Mouse (Mus musculus) cerebellum, adult 8-10 months (tissue): ENCODE data around the gene Tada2a.

ENCODE experiments used
- DNase-seq: peaks from one replicate; pipeline ENCODE4 v3.0.0; 2022

The Tada2a gene

DNA sequence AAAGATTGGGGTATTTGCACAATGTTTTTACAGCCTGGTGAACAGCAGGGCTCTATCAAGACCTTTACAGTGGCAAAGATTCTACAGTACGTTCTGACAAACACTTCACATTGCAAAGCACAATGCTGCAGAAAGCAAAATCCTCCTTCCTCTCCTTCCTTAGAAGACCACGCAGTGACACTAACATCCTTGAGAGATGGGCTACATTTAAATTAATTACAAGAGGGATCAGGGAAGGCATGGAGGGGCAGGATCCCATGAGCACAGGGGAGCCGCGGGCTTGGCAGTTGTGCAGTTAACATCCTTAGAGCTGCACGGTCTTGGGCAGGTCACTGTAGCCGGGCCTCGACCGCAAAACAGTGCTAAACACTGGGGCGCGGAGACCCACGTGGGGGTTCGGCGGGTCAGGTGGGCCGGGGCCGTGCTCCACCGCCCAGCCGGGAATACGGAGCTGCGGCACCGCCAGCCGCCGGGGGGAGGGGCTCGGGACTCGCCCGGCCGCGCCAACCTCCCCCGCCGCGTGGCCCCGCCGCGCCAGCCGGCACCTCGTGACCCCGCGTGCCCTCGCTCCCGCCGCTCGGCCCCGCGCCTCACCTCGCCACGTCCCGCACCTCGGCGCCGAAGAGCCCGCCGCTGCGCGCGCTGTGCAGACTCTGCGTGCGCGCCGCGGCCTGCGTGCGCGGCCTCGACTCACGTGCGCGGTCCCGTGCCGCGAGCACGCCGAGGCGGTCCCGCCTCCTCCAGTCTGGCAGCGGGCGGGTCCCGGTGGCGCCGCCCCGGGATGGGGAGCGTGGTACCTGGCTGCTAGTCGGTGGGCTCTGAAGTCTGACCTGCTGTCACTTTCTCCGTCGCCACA is at the start of gene Tada2a, which contains the start of gene Acaca:
Gene Tada2a (minus strand): TSS at position 658 of the 856 bp plus-strand sequence.
Gene Acaca (plus strand): TSS at position 730 of the 856 bp plus-strand sequence.
- peak; percentile 80 for DNase-seq

DNA sequence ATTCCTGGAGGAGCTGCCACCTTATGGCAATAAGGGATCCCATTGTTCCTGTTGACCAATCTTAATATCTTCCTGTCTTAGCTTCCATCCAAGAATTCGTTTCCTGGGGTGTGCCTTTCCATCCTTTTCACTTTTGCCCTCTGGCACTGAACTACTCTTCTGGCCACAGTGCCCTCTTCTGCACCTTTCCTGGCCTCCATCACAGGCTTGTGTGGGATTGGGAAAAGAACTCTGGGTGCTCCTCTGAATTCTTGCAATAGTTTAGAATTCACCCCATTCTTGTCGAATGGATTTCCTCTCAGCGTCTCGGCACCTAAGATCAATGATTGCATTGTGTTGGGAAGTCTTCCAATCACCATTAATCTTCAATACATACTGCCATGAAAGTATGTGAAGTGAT is 49.2 kb upstream of the Tada2a start:
- no peak for DNase-seq

DNA sequence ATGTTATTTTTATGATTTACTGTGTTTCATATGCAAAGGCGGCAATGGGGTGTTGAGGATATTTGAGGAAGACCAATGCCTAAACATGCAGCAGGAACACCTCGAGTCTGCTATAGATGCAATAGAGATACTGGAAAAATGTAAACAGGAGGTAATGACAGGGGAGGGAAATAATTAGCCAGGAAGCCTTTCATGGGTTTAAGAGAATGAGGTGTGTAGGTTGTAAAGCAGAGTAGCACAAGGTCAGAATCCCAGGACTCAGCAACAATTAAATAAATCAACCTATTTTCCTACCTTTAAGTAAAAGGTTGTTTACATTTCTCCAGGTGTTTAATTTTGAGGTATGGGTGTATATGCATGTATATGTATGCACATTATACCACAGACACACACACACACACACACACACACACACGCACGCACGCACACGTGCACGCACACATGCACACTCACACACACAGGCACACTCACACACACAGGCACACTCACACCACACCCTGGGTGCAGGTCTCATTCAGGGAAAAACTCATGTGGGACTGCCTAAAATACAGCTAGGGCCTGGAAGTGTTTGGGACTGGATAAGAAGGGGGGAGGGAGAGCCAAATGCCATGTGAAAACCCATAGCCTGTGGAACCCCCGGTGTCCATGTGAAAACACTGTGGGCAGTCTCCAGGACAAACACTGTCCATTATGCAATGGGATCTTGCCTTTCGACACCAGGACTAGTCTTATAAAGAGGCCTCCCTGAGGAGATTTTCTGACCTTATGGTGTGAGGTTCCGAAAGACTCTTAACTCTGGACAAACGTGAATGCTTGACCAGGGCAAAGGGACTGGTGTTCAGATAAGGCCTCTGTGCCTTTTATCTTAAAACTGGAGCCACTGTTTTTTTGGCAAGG is 43.4 kb upstream of the Tada2a start:
- DNase-seq, result no peak

DNA sequence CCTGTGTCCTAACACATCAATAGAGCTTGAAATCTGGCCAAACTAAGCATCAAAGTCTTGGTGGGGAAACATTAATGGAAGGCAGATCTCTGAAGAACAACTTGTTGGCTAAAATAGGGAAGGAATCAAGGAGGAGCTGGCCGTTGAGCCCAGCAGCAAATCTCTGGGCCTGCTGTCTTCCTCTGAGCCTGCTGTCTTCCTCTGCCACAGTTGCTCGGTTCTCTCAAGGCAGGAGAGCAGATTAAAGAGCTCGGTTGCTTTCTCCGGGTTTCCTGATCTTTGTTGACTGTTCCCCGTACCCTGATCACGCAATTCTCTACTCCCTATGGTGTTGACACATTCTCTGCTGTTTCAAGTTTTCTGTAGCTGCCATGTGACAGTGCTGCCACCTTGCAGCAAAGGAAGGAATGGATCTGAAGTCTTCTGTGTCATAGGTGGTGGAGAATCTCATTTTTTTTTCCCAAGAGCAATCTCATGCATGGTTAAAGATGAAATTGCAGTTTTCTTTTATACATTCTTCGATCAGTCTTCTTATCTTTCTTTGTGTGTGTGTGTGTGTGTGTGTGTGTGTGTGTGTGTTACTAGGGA is 39.4 kb upstream of the Tada2a start:
- peak; percentile 24 for DNase-seq

DNA sequence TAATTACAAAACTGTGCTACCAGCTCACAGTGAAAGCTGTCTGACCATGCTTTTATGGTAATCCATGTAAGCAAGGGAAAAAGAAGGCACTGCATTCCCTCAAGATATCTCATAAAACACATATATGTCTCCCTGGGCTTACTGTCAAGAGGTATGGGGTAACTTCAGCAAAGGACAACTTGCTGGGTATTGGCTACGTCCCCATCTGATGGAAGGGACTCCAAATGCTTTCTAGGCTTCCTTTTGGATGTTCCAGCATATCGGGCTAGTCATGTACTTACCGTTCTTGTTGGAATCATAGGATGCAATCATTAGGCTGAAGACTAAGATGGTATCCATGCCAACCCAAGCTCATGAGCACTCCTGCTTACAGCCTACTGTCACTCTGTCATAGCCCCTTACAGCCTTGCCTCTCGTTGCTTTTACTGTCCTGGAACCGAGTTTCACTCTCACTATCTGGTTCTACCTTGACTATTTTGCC is 37.7 kb upstream of the Tada2a start, which contains the start of gene Gm11437:
Gene Gm11437 (minus strand): TSS at position 431 of the 481 bp plus-strand sequence.
- no peak for DNase-seq

DNA sequence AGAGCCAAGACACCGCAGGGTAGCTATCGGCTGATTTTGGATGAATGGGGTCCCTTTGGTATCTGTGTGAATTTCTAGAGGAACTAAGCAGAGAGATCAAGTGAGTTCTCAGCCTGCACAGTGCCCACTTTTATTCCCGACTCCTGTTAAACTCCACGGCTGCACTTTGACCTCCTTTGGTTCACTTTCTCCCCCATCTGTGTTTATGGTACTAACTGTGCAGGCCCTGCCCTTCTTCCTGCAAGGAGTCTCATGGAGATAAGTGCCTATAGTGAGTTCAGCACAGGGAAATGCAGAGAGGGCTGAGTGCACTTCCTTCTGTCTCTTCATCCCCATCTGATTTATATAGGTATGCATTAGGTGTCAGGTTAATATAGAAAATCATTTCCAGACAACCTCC is 35.2 kb upstream of the Tada2a start:
- DNase-seq, result no peak

DNA sequence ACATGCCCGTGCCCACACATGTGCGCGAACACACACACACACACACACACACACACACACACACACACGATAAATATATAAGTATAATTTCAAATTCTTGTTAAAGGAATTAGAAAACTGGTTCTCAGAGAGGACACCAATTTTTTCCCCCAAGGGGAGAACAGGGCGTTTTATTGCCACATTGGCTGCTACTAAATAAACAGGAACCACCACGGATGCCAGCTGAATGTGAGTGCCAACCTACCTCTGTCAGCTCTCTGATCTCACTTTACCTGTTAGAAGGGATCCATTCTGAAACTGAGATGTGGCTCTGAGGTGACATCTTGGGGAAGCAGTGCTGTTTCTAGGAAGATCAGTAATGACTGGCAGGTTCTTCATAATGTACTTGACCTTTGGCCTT is 34.7 kb upstream of the Tada2a start:
- no peak for DNase-seq

DNA sequence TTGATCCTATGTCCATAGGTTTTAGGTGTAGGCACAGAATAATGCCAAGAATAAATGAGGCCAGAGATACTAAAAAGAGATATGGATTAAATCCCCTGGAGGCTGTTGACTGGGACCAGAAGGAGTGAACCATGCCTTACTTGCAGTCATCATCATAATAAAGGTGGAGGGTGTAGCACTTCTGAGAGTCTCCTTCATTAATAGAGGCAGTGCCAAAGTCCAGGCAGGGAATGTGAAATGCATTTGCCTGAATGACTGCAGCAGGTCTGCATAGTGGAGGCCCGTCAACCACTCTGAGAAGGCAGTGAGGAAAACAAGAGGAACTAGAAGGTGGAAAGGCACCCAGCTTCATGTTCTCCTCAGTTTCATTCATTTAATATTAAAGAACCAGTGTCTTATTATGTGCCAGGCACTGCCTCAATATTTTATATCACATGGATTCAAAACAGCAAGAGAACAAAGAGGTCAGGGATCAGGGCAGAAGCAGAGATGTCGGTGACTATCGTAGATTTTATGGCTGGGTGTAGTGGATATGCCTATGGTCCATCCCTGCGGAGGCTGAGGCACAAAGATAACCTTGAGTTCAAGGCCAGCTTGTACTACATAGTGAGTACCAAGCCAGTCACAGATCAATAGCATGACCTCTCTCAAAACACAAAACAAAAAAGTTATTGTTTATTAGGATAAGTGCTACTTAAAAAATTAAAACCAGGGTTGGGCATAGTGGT is 27.3 kb upstream of the Tada2a start:
- DNase-seq, result no peak

DNA sequence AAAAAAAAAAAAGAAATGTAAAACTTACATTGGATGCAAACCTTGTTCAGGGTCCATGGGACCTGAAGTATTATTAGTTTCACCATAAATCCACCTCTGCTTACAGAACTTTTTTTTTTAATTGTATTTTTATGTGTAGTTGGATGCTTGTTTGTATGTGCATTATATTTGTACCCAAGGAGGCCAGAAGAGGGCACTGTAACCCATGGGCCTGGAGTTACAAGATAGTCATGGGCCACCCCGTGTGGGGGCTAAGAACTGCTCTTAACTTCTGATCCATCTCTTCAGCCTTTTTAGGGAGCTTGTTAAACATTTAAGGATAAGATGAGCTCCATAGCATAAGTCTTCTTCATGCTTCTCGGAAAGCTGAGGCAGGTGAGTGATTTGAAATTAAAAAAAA is 21.5 kb upstream of the Tada2a start:
- no peak for DNase-seq

DNA sequence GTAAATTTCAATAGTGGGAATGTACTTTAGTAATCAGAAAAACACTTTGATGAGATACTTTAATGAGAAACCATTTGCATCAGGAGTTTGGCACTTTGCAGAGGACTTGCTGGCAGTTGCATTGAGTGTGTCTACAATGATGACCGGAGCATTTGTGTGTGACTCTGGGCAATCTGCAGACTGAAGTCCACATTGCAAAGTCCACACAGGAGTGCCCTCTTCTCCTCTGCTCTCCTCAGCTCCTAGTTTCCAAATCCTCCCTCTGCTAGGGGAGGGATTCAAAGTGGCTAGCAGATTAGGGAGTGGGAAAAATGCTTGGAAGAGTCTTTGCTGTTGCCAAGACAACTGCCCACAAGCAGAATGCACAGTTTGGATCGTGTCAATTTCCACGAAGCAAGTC is 16.7 kb upstream of the Tada2a start:
- no peak for DNase-seq

DNA sequence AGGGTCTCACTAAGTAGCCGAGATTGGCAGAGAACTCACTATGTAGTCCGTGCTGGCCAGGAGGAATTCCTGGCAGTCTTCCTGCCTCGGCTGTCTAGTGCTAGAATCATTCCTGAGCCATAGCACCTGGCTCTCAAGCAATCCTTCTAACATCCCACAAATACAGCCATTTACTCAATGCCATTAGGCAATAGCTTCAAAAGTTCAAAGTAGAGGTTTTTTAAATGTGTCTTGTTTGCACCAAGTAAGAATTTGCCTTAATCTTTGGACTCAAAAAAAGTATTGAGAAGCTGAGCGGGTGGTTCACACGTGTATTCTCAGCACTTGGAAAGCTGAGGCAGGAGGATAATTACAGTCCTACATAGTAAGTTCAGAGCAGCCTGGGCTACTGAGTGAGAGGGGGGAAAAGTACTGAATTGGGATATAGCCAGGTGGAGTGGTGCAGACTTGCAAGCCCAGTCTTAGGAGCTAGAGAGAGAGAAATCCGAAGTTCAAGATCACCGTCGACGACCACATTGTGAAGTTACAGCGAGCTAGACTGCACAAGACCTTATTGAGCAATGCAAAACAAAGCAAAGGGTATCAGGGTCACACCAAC is 15.9 kb upstream of the Tada2a start:
- DNase-seq, result no peak

DNA sequence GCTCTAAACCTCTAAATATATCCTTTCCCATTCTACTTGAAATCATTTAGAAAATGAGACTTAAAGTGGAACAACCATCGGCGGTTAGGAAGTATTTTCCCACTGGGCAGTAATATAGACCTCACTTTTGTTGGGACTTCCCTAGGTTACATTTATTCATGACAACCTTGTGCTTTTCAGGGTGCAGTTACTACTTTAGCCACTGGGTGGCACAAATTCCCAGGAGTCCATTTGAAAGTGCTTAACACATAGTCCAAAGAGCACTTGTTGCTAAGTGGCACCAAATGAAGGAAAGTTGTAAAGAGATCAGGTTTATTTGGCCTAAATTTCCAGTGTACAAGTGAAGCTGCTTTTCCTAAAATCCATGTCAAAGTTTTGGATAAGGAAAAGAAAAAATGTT is 12.4 kb upstream of the Tada2a start:
- DNase-seq, result peak; percentile 15

DNA sequence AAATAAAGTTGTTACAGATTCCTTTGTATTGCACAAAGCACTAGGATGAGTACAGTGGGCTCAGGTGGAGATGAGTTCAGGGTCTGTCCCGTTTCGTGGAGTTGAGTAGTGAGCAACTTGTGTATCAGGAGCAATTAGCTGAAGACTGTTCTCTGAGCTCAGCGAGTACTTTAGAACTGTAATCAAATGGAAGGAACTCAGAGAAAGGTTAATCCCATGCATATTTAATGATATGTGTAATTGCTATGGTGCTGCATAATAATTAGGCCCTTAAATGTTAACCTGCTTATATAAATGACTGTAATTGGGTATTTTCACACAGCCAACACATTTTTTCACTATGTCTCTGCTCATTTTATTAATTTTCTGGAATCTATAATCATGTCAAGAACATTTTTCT is 7.1 kb upstream of the Tada2a start:
- DNase-seq, result no peak

DNA sequence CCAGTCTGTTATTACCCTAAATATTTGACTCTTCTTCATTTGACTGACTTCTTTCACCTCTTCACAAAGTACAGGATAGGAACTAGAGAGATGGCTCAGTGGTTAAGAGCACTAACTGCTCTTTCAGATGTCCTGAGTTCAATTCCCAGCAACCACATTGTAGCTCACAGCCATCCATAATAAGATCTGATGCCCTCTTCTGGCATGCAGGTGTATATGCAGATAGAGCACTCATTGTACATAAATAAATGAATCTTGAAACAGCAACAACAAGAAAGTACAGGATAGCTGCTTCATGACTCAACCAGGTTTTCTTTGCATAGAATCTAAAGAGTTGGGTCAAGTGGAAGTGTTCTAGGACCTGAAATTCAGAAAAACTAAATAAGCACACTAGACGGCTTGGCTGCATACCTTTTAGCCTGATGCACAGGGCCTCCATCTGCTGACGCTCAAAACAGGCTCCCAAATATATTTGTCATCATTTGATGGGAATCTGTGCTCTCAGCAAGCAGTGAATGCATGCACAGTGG is 5.0 kb upstream of the Tada2a start:
- no peak for DNase-seq

DNA sequence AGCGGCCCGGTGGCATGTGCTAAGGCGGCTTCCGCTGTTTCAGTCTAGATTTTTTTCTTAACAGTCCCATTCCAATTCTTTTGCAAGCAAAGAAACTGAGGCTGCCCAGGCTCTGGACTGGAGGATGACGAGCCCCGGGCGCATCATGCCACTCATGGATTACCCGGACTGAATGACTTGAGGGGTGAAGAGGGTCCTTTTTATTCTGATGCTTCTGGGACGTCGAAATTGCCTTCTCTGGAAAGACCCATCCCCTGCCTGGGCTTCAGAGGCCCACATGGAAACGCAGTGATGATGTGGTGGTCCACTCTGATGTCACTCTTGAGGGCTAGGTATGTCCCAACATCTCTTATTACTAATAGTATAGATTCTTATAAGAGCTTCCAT is 392 bp upstream of the Tada2a start:
- DNase-seq, result no peak

DNA sequence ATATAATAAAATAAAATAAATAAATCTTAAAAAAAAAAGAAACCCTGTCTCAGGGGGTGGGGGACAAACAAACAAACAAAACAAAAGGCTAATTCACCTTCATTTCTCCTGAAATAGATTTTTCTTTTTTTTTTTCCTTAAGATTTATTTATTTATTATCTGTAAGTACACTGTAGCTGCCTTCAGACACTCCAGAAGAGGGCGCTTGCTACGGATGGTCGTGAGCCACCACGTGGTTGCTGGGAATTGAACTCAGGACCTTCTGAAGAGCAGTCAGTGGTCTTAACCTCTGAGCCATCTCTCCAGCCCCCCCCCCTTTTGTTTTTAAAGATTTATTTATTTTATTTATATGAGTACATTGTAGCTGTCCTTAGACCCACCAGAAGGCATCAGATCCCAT is 1.4 kb downstream of the Tada2a start:
- DNase-seq, result no peak

DNA sequence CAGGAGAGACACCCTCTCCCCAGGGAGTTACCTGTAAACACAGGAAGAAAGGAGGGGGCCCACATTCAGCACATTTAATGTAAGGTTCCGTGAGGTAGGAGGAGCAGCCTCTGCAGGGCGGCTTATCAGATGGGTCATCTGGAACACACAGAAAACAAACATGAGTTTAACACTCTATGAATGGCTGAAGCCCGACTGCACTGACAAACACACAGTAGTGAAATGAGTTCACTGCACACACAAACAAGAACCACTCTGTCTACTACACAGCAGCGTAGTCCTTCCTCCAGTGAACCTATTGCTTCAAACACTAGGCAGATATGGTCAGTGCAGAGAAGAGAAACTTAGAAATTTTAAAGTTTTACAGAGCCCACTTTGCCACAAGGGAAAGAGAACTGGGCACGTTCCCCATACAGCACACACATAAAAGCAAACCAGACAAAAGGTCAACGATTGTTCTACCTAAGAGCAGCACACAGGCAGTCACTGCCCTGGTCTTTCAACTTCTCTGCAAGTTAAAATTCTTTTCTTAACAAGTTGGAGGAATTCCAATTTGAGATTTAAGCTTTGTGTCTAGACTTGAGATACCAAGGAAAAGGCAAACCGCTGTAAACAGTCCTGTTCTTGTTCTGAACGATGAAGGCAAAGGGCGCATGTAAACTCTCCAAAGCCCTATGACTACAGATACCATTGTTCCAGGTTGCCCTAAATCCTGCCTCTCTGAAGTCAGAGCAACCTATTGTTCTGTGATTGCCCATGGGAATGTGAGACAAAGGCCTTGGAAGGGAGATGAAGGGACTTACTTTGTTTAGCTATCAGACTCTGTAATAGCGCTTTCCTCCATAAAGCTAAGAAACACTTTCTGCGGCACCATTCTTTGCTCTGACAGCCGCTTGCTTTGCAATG is 8.1 kb downstream of the Tada2a start:
- no peak for DNase-seq

DNA sequence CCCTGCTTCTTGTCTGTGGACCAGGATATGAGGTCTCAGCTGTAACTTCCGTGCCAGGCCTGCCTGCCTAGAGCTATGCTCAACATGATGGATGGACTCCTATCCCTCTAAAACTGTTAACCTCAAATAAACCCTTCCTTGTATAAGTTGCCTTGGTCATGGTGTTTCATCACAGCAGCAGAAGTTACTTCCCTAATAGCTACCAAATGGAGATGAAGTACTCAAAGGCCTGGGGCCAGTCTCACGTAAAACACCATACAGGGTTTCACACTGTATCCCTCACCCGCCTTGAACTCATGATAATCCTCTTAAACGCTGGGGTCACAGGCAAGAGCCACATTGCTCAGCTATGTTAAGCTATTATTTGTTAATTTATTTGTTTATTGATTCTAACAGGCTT is 12.0 kb downstream of the Tada2a start:
- DNase-seq, result no peak

DNA sequence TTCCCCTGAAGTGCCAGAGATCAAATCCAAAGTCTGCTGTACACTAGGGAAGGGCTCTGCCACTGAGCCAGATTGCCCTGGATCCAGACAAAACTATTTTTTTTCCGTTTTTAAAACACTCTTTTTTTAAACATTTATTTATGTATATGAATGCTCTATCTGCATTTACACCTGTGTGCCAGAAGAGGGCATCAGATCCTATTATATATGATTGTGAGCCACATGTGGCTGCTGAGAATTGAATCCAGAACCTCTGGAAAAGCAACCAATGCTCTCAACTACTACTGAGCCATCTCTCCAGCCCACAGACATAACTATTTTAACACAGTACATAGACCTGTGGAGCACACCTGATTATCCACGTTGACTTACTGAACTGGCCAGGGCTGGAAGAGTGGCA is 13.2 kb downstream of the Tada2a start:
- no peak for DNase-seq

DNA sequence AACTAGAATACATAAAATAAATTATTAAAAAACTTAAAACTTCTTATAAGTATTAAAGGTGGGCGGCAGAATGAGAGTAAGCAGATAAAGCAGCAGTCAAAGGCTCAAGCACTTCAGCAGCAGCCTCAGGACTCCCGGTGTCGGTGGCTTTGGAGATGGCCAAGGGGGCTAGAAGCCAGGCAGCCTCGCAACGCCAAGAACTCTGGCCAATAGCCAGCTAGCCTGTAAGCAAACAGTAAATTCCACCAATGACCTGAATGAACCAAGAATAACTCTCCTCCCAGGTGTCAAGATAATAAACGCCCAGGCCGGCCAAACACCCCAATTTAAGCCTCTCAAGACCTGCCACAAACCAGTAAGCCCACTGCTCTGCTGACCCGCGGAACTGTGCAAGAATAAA is 13.8 kb downstream of the Tada2a start:
- DNase-seq, result no peak

DNA sequence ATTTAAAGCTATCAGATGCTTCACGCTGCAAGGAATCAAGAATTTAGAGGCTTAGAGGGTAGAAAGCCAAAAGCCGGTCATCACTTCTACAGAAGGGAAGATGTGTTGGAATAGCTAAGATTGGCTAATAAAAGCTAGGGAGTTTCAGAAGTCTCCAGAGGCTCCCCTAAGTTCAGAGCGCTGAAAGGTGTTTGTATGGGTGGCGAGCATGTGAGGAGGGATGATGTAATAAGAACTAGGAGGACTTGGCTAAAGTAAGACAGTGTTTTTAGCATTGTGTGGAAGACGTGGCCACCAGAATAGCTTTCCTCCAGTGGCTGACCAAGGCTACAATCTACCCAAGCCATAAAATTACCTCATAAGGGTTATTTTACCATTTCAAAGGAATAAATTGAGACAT is 15.8 kb downstream of the Tada2a start:
- DNase-seq, result no peak
